Mouse (Mus musculus): ENCODE results near the gene Dntt.

DNA sequence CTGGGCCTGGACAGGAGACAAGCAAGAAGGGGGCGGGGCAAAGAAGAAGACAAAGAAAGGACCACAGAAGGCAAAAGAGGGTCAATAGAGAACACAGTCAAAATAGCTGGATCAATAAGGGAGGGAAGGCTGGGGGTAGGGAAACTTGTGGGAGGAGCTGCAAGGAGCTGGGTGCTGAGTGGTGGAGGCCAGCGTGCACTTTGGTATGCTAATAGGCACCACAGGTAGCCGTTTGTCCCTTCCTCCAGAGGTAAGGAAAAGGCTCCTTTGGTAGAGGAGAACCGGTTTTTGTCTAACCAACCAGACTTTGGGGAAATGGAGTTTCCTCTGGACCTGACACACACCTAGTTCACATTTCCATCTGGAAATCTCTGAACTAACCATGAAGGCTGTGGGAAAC lies 22.5 kb upstream of the Dntt start:
- TF ChIP-seq EP300 (IDR thresholded peaks at IDR 0.05; ENCODE audit: insufficient read depth, low read depth, low read length), result no peak
- no peak for TF ChIP-seq POLR2A (IDR thresholded peaks at IDR 0.05; ENCODE audit: insufficient read depth, low read depth, low read length)
- no peak for TF ChIP-seq CTCF (IDR thresholded peaks at IDR 0.05)
